Mouse (Mus musculus): ENCODE results near the gene Odf2.

DNA sequence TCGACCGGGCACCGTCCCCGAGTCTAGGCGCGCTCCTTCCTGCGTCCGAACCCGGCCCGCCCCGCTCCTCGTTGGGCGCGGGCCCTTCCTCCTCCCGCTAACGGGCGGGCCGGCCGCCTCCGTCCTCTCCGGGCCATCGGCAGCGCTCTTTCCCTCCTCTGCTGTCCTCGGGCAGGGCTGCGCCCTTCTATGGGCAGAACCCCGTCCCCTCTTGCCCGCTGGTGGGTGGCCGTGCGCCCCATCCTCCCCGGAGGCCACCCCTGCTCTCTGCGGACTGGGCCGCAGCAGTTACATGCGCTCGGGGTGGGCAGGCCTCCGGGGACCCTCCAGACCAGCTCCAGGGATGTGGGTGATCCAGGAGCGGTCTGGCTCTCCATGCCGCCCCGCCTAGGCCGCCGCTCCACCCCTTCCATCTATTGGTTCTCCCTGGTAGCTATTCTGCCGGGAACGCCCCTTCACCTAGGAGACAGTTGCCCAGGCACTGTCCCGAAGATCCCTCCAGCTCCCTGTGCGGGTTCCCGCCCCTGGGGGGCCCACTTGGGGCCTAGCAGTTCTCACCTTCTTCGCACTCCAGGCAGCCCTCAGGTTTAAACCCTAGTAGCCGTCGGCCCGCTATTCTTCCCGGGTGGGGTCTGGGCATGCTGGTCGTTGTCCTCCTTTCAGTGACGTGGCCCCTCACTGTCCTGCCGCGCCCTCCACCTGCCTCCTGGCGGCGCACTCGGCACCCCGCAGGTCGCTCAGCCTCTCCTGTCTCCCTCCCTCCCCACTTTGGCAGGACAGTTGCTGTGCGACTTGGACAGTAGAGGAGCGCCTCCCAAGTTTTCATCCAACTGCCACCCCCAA is 1.2 kb downstream of the Odf2 start:
- TF ChIP-seq CTCF (IDR thresholded peaks at IDR 0.05; ENCODE audit: low read depth, low read length), result peak; percentile 60
- peak; percentile 7 for TF ChIP-seq POLR2A (IDR thresholded peaks at IDR 0.05; ENCODE audit: insufficient read depth, low read length)
- no peak for TF ChIP-seq EP300 (IDR thresholded peaks at IDR 0.05; ENCODE audit: insufficient read depth, low read depth, low read length)

Data from ES-Bruce4 (cell line).